Mouse (Mus musculus) yolk sac, embryonic 10.5 days (tissue): ENCODE measurements around the gene Itpk1.
"Not testable (repeated sequence)": the region's sequence is repeated elsewhere in the genome, so short reads cannot be mapped to it uniquely, and the experiment has no call there.

Experiments
- DNase-seq: peaks from one replicate; pipeline ENCODE4 v3.0.0-alpha.2; 2017; ENCODE audit warnings: low spot score

The Itpk1 gene

DNA sequence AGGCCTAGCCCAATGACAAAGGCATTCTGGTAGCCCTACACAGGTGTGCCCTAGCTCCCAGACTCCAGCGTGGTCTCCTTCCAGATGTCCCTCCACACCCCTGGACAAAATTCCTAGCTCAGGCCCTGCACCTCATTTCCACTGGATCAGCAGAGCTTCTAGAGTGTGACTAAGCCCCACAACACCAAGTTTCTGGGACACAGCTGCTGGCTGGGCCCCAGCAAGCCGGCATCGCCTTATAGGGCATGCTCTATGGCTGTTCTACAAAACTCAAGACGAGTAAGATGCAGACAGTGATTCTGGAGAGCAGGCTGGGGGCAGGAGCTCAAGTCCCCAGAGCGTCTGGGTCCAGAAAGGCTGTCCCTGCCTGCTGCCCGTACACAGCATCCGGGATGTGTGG lies 43.0 kb downstream of the Itpk1 start:
- DNase-seq = no peak

DNA sequence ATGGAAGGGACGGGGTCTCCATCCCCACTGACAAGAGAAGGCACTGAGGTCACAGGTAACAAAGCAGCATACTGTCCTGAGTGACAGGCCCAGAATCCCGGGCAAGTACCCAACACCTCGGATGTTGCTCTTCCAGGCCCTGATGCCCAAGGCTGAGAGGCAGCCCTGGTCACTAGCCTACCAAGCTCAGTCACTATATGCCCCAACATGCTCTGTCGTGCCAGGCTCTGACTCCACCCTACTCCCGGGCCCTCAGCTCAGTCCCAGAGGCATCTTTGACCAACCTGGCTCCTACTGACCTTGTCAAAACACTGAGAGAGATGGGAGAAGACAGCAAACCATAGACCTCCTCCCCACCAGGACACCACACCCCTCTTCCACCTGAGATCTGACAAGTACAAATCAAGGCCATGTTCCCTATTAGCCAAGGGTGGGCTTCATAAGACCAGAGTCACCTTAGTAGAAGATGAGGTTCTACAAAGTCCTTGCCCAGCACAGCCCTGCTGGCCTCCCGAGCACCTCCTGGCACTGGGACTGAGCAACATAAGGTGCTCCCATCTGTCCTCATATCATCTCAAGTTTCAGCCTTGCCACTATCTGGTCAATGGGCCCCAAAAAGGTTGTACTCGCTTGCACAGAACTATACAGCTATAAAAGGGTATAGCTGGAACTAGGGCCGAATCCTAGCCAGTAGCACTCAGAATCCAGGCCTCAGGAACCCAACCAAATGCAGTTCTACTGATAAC lies 43.7 kb downstream of the Itpk1 start:
- DNase-seq = no peak

DNA sequence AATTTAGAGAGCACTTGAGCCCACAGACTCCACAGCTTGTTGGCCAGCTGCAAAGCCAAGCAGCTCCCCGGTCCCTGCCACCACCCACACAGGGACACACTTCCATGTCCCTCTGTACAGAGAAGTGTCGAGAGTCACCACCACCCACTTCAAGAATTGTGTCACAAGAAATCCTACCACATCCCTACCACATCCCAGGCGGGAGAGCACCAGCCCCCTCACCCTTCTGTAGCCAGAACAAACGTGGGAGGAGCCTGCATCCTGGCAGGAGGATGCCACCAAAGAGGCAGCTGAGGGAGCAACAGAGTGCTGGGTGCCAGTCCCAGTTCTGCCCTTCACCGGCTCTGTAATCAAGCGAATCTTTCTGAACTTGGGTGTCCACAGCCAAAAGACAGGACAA lies 51.7 kb downstream of the Itpk1 start:
- no peak for DNase-seq

DNA sequence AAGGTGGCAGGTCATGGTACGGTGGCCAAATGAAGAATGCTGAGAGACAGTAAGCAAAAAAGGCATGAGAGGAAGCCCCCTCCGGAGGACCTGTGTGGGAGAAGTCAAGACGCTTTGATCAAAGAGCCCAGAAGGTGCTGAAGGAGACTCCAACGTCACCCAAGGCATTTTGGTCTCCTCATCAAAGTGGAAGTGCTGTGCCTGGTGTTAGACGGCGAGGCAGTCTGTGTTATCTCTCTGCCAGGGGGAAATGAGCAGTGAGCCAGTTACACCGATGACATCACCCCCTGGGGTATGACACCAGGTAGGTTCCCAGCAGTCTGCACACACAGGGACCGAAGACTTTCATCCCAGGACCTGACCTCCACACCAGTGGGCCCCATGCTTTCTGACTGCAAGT lies 52.3 kb downstream of the Itpk1 start:
- DNase-seq = no peak

DNA sequence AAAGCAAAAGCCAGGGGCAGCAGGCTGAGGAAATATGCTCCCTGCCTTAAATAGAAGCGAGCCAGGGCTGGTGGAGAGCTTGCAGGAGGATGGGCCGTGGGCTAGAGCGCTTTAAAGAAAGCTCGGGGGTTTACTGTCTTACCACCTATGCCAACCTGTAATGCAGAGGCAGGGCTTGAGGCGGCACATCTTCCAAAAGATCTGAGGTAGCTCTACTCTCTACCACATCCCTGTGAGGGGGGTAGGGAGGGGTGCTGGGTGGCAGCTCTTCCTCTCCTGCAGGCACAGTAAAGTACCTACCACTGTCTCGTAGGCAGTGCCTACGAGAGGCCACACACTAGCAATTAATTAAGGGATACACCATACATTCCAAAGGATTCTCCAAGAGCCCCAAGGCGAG lies 52.9 kb downstream of the Itpk1 start:
- DNase-seq = no peak

DNA sequence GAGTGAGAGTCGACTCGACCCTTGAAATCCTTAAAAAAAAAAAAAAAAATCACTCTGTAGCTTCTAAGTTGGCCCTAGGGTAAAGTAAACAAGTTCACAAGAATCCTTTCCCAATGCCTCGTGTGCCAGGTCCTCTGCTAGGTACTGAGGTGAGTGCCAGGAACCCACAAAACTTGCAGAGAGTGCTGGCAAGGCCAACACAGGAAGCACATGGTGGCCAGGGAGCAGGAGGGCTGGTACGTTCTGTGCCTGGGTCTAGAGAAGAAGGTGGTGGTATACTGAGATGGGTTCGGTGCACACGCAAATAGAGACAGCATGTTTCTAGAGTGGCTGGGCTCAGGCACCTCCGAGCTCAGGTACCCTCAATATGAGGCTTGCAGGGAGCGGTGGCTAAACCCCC lies 53.3 kb downstream of the Itpk1 start:
- no peak for DNase-seq

DNA sequence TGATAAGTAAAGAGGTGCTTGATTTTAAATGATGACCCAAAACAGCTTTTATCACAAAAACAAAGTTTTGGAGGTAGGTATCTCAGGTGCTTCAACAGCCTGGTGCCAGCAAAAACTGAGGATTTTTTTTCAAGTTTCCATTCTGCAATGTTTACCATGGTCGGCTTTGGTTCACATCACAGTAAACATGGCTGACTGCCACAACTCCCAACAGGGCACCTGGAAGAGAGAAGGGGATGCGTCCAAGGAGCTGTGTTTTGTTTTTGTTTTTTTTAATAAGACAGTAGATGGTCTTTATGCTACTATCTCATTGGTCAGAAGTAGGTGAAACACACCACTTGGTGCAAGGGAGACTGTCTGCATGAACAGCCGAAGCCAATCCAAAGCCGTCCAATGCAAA lies 54.1 kb downstream of the Itpk1 start:
- DNase-seq = no peak

DNA sequence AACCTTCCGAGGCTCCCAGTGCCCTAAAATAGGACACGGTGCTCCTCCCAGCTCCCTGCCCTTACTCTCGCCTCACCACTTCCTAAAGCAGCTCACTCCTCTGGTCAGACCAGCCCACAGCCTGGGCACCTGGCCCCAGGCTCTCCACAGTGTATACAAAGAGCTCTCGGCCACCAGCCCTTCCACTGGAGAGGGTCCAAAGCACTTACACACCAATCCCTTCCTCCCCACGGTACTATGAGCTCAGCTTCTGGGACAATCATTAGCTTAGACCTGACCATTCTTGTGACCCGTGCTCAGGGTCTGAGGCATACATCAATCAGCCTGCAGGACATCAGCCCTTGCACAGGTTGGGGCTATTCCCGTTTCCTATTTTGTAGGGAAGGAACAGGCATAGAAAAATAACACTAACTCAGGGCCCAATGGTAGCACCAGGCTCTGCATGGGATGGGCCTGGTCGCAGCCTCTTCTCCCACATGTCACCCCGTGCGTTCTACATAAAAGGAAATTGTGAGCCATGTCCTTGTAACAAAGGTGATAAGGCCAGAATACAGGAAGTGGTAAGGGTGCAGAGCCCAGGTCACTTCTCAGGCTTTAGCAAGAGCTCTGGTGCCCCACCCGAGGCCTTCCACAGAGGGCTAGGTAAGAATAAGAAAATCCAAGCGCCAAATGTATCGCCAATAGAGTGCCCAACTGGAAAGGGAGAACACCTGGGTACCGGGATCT lies 56.7 kb downstream of the Itpk1 start:
- peak; percentile 46 for DNase-seq

DNA sequence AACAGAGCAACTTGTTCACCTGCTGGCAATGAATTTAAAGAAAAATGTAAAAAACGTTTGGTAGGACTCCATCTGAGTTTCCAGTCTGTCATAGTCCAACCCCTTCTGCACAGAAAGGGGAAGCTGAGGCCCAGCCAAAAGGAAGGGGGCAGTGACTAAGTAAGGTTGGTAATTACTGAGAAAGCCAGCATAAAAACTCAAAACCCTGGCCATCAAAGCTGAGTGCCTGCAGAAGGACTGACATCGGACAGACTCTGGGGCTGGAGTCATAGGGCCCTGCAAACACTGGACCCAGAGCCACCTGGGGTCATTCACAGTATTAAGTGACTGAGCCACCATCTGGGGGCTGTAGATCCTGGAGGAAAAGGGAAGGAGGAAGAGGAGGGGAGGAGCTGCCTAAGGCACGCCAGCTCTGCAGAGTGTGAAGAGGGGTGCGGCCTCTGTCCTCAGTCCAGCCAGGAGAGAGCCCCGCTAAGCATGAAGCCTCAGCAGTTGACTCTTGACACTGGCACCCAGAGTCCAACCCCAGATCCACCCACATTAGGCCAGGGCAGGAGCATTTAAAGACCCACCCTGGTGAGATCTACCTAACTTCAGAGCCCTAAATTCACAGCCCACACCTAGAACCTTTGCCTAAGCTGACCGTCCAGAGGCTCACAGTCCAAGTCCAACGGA lies 58.0 kb downstream of the Itpk1 start:
- DNase-seq = no peak

DNA sequence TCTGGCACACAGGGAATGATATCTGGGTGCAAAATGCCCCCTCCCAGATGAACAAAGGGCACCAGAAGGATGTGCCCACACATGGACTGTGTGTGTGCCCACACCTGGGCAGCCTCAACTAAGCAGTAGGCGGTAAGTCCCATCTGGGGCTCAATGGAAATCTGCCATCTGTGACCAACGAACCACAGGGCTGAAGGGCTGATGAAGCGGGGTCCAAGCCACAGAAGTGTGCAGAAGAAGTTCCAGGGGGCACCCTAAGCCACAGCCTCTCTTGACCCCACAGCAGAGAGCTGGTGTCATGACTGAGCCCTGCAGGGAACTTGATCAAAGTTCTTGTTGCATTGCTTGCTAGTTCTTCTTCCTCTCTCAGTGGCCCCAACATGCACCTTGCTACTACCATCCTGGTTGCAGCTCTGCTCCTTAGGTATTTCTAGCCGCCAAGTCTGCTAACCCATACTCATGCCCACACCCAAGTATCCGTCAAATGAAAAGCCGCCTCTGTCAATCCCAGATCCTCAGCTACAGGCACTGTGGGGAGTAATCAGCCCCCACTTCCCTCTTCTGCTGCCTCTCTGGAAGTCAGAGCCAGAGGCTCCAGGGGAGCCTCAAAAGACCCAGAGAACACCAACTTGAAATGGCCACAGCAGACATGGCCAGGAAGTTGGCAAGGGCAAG lies 58.7 kb downstream of the Itpk1 start:
- no peak for DNase-seq

DNA sequence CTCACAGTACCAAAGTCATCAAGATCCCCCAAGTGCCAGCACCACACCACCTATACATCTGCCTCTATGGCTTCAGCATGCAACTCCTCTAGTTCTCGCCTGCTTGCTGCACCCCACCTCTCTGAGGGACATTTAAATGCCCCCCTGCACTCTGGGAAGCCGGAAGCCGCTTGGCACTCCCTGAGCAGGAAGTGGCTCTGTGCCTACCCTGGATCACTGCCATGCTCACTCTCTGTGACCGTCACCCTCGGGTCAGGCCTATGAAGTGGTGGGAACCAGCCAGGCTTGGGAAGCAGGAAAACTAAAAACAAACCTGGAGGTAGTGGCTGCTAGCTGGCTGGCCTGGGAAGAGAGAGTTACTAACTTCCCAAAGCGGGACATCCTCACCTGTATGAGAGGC lies 61.4 kb downstream of the Itpk1 start:
- no peak for DNase-seq

DNA sequence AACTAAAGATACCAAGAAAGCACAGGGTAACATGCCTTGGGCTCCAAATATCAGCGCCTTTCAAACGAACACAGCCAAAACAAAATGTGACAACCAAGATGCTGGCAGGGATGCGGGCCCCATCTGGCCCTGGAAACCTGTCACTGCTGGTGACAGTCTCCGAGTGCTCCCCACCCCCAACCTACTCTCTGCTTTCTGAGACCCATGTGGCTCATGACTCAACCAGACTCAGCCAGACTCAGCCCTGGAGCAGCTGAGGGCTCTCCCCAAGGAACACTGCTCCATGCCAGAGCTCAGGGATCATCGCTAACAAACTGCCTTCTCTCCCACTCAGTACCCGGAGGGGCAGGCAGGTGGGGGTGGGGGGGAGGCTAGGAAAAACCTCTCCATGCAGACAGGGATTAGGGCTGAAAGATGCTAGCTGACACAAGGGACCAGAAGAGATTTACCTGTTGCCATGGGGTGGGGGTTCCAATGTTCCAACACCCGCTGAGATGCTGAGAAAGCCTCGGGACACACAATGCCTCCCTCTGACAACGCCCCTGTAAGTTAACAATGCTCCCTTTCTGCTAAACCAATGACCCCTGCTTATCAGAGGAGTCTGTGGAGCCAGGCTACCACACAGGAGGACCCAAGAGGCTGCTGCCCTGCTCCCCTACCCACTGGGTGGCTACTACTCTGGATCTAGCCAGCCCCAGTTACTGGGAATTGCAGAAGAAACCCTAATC lies 64.1 kb downstream of the Itpk1 start:
- no peak for DNase-seq

DNA sequence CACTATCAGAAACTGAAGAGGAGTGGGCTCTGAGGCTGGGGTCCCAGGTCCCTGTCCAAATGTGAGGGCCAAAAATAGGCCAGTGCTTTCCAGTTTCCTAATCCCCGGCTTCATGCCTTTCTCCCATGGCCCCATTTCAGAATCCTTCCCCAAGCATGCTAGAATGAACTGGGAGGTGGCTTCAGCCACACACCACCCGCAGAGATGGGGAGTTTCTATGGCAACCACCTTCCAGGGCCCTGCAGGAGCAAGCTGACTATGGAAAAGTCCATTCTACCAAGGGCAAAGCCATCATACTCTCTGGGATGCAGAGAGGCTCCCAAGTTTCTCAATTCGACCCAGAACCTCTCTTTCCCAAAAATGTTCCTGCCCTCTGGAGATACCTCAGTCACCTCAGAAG lies 65.9 kb downstream of the Itpk1 start:
- no peak for DNase-seq

DNA sequence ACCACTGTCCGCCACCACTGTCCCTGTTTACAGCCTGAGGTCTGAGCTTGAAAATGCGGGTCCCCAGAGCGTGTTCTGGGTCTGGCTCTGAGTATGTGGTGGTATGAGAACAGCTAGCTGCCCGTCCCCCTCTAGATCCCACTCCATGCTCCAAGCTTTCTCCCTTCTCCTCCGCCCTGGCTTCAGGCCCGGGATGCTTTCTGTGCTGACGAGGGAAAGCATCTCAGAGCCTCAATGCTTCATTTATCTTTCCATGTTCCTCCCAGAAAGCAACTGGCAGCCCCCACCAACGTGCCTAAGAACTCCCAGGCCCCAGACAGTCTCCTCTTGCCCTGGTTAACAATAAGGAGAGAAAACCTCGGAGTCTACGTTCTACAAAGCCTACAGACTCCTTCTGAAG lies 67.5 kb downstream of the Itpk1 start:
- no peak for DNase-seq

DNA sequence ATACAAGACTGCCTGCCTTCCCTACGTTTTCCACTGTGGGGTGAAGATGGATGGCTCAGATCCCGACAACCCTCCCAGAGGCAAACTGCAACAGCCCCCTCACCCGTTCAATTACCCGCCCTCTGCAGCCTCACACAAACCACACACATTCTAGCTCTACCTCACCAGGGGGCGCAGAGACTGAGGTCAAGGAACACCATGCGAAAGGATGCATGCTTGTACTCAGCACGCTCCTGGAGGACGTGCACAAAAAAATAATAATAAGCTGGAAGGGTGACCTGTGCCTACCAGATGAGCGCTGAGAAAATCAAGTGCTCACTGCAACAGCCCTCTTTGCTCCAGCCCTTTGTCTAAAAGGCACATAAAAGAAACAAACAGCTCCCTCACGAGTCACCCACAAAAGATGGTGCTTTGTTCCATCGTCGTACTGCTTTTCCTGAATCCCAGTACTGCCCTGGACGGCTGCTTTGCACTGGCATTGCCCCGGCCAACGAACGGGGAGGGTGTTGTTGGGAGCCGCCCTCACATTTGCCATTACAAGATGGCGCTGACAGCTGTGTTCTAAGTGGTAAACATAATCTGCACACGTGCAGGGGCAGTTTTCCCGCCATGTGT lies 70.2 kb downstream of the Itpk1 start:
- no peak for DNase-seq

DNA sequence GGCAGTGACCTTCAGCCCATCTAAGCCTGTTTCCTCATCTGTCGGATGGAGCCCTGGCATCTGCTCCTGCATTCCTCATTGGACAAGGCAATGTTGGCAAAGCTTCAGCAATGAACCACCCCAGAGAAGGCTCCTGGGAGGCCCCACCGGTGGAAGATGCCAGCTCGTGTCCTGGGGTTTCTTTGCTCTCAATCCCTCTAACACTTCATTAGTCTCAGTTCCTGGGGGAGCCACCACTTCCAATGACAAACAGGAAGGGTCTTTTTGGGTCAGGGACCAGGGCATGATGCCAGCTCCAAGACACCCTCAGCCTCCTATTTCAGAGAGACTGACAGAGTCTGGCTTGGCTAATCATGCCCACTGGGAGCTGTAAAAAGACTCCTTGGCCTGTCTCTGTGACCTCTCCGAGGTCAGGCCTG lies 71.6 kb downstream of the Itpk1 start:
- DNase-seq = no peak

DNA sequence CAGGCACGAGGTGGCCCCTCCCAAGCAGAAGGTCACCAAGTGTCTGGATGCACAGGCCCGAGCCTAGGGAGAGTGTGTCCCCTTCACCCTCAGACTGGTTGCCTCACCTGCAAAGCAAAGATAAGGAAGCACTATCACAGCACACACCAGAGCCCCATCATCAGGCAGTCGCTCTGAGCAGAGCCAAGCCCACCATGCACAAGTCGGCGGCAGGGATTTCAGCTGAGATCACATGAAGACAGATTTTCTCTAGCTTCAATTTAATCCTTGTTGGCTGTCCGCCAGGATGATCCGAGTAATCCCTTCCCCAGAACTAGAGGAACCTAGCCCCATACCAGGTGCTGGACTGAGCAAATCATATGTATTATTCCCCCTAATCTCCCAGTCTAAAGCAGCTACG lies 73.0 kb downstream of the Itpk1 start:
- DNase-seq = no peak

DNA sequence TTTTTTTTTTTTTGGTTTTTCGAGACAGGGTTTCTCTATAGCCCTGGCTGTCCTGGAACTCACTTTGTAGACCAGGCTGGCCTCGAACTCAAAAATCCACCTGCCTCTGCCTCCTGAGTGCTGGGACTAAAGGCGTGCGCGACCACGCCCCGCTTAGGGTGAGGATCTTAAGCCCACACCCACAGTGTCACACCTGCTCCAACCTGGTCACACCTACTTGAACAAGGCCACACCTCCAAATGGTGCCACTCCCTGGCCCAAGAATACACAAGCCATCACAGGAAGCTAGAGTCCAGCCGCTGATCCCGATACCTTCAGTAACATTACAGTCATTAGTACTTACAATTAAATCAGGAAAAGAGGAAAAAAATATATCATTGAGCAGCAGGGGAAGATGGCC lies 74.3 kb downstream of the Itpk1 start:
- not testable (repeated sequence) for DNase-seq

DNA sequence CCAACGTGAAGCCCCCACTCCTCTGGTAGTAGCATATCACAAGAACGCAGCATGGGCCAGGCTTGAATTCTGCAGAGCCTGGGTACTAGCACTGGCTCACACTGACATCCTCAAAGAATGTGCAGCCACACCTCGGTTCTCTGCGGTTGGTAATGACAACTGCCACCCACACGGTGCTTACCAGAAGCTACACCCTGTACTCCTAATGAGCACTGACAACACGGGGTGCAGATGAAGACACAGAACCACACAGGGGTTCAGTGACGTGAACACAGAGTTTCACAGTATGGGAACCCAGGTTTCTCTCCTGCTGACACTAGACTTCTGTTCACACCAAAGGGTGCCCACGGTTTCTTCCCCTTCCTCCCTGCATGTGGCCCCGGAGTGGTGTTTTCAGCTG lies 76.5 kb downstream of the Itpk1 start:
- DNase-seq = no peak

DNA sequence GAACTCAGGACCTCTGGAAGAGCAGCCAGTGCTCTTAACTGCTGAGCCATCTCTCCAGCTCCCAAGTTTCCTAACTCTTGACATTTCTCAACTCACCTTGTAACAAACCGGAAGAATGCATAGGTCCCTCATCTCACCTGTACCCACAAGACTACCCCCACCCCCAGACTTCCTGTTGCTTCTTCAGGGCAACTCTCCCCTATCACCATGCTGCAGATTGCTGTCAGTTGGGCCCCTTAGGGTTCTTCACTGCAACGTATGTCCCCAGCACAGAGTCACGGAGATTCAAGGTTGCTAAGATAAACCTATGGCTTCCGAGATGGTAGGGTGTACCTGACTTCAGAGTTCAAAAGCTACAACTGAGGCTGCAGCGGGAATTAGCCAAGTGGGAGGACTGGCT lies 77.2 kb downstream of the Itpk1 start:
- DNase-seq = no peak

DNA sequence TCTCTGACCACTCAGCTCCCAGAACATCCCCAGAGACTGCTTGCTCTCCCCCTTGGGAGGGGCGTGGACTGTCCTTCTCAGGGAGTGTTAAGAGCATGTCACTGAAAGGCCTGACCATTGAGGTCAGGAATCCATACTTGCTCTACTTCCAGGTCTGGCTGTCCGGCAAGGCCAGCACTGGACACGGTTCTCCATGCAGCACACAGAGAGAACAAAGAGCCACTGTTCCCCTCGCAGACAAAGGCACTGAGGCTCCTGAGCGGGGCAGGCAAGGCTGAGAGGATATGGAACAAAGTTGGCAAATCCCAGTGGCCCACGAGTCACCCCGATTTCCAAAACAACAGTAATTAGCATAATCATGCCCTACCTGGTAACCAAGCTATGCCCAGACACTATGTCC lies 77.9 kb downstream of the Itpk1 start:
- DNase-seq = no peak

DNA sequence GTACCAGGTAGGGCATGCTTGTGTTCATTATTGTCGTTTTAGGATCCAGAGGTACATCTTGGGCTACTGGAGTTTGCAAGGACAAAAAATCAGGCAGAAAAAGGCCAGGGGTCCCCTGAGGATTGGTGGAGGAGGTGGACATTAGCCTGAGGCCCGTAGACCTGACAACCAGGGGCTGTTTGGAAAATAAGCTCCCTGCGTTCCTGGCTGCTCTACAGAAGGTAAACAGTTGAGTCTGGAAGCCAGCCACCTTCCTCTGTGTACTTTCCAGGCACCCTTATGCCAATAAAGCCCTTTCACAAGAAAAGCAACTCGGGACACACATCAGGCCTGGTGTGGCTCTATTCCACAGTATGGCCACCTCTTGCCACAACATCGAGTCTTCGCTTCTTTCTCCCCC lies 79.0 kb downstream of the Itpk1 start:
- DNase-seq = no peak
